Mouse (Mus musculus): ENCODE data around the gene Zfp689.

DNA sequence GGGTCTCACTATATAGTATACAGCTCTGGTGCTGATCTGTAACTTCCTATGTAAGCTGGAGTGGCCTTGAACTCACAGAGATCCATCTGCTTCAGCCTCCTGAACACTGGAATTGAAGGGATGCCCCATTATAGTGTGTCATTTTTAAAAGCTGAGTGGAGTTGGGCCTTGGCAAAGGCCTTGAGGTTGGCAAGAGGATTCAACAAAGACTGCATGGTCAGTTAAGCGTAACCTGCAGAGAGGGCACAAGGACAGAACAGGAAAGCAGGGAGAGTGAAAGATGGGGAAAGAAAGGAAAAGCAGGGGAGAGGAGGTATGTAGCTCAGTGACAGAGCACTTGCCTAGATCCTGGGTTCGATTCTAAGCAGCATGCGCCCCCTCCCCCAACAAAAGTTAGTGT lies 23.7 kb downstream of the Zfp689 start:
- TF ChIP-seq CTCF (IDR thresholded peaks at IDR 0.05; ENCODE audit: control insufficient read depth, insufficient read depth, insufficient read length) (no peak), MAX (IDR thresholded peaks at IDR 0.05) (no peak), USF1 (IDR thresholded peaks at IDR 0.05; ENCODE audit: low read depth) (no peak), MYOD1 (IDR thresholded peaks at IDR 0.05; ENCODE audit: control insufficient read depth, insufficient read length, low read depth) (no peak), CEBPB (IDR thresholded peaks at IDR 0.05; ENCODE audit: low read depth) (no peak), FOSL1 (IDR thresholded peaks at IDR 0.05; ENCODE audit: insufficient read depth, low read length, poor library complexity, severe bottlenecking) (no peak)

All from C2C12 (cell line).